Mouse (Mus musculus): ENCODE measurements at regions not wholly inside any gene's neighbourhood (a gene's known extent, or its start where the extent isn't known, plus 50 kb on each side); places are given as distances from the start of the nearest gene placed in this dataset.

- TF ChIP-seq CTCF (IDR thresholded peaks at IDR 0.05; ENCODE audit: low read depth) (no peak), EP300 (IDR thresholded peaks at IDR 0.05; ENCODE audit: low read depth) (no peak)
Observed at GRCm38 (mm10) chr1:129055252-129055651, 217.8 kb upstream of the Thsd7b start.
